Mouse (Mus musculus) stomach, postnatal 0 days (tissue): ENCODE results near the gene Wdr89. TPM values are rescaled to one million over a fixed set of nuclear protein-coding genes. Genes with fewer than 3 reads are reported as not detected.

ENCODE experiments used
- ATAC-seq: fragments of 200-750 bp; cut with Nextera tagmentation; 2 replicates; pipeline ENCODE4 v1.8.0; 2017; ENCODE audit not compliant: low FRiP score, low TSS enrichment
- DNase-seq: peaks from one replicate; pipeline ENCODE4 v3.0.0-alpha.2; 2016; ENCODE audit warnings: low spot score
- H3K27ac ChIP-seq: fragments of 300-500 bp; sonication (generic); replicated peaks from 2 replicates; pipeline ENCODE4 v1.5.1; 2014; ENCODE audit warnings: mild to moderate bottlenecking, control low read depth
- H3K27me3 ChIP-seq: fragments of 300-500 bp; sonication (generic); 2 replicates; pipeline ENCODE4 v1.6.1; 2014; ENCODE audit warnings: low read length; ENCODE audit not compliant: control insufficient read depth, insufficient read depth
- H3K36me3 ChIP-seq: fragments of 300-500 bp; sonication (generic); 2 replicates; pipeline ENCODE4 v1.6.1; 2014; ENCODE audit warnings: low read length, mixed read lengths; ENCODE audit not compliant: control insufficient read depth, insufficient read depth
- H3K4me1 ChIP-seq: fragments of 300-500 bp; sonication (generic); replicated peaks from 2 replicates; pipeline ENCODE4 v1.6.1; 2014; ENCODE audit warnings: antibody characterized with exemption; ENCODE audit not compliant: control insufficient read depth, insufficient read depth
- H3K4me2 ChIP-seq: fragments of 300-500 bp; sonication (generic); replicated peaks from 2 replicates; pipeline ENCODE4 v1.6.1; 2014; ENCODE audit warnings: low read depth, mild to moderate bottlenecking, control low read depth, moderate library complexity
- H3K4me3 ChIP-seq: fragments of 300-500 bp; sonication (generic); 2 replicates; pipeline ENCODE4 v1.5.1; 2014; ENCODE audit warnings: low read depth, low read length, control low read depth
- H3K9ac ChIP-seq: fragments of 300-500 bp; sonication (generic); 2 replicates; pipeline ENCODE4 v1.6.1; 2014; ENCODE audit warnings: mild to moderate bottlenecking, low read length, control low read depth, mixed read lengths
- H3K9me3 ChIP-seq: fragments of 300-500 bp; sonication (generic); 2 replicates; pipeline ENCODE4 v1.6.1; 2016; ENCODE audit warnings: low read length; ENCODE audit not compliant: control insufficient read depth
- CTCF ChIP-seq: IDR thresholded peaks from 2 replicates; pipeline ENCODE4 v1.5.1; 2016; ENCODE audit warnings: antibody characterized with exemption, low read depth, mild to moderate bottlenecking, moderate library complexity
- EP300 ChIP-seq: optimal IDR thresholded peaks from 2 replicates; pipeline ENCODE3; 2016; ENCODE audit warnings: antibody characterized with exemption
- WGBS: fragments of 180-500 bp; shearing (Covaris S2); extraction: QIAGEN DNeasy Blood & Tissue Kit; methylation state at CpG from one replicate; pipeline ENCODE4 v1.1.7; 2014; 5-methylcytosine and 5-hydroxymethylcytosine counted together
- polyA plus RNA-seq: library from polyadenylated mRNA; unstranded; fragments of >200 nt; fragmentation: Nextera tagmentation; extraction: Ambion mirVana; gene quantifications from 2 replicates; pipeline ENCODE4 v1.2.1, GENCODE M21; 2015

Gene Wdr89
- polyA plus RNA-seq, 1 experiment from 2014 or later, result 6.1 TPM

- no peak for TF ChIP-seq CTCF
- TF ChIP-seq EP300, result no peak
- H3K36me3 ChIP-seq, result no peaks in the 10 kb centered on the region
- WGBS, result 82% methylated on average over 2 of the region's 2 CpGs
- H3K27ac ChIP-seq, result no peak overlapping the region
- no peaks in the 10 kb centered on the region for H3K9me3 ChIP-seq
- DNase-seq (no peak), ATAC-seq (no peak)
- H3K4me1 ChIP-seq, result no peaks in the 10 kb centered on the region
- H3K27me3 ChIP-seq, result no peaks in the 10 kb centered on the region
- no peak overlapping the region for H3K4me2 ChIP-seq
- H3K4me3 ChIP-seq, result no peak overlapping the region
- H3K9ac ChIP-seq, result no peak overlapping the region
These were observed 19.6 kb downstream of the Wdr89 start for GRCm38 (mm10) chr12:75649706-75650093.

- H3K9ac ChIP-seq, result no peak overlapping the region
- no peaks in the 10 kb centered on the region for H3K27me3 ChIP-seq
- no peaks in the 10 kb centered on the region for H3K9me3 ChIP-seq
- no peaks in the 10 kb centered on the region for H3K4me1 ChIP-seq
- no peak for TF ChIP-seq EP300
- TF ChIP-seq CTCF, result no peak
- ATAC-seq (no peak), DNase-seq (no peak)
- no peak overlapping the region for H3K4me3 ChIP-seq
- 75% methylated on average over 12 of the region's 12 CpGs for WGBS
- no peak overlapping the region for H3K4me2 ChIP-seq
- H3K36me3 ChIP-seq, result no peaks in the 10 kb centered on the region
- no peak overlapping the region for H3K27ac ChIP-seq
These were observed 20.2 kb downstream of the Wdr89 start for GRCm38 (mm10) chr12:75649058-75649705.

- no peak overlapping the region for H3K9ac ChIP-seq
- H3K36me3 ChIP-seq, result no peaks in the 10 kb centered on the region
- H3K4me2 ChIP-seq, result no peak overlapping the region
- no peak for DNase-seq
- H3K27ac ChIP-seq, result no peak overlapping the region
- H3K4me3 ChIP-seq, result no peak overlapping the region
- TF ChIP-seq CTCF, result peak; percentile 38
- no peak for TF ChIP-seq EP300
- H3K4me1 ChIP-seq, result no peaks in the 10 kb centered on the region
- no peaks in the 10 kb centered on the region for H3K27me3 ChIP-seq
- ATAC-seq, result no peak
- 64% methylated on average over 12 of the region's 12 CpGs for WGBS
- no peaks in the 10 kb centered on the region for H3K9me3 ChIP-seq
These were observed 21.1 kb downstream of the Wdr89 start for GRCm38 (mm10) chr12:75648281-75648680.

GRCm38 (mm10) chr12:75647663-75648062, 21.7 kb downstream of the Wdr89 start:
- TF ChIP-seq EP300 (no peak), CTCF (peak; percentile 51)
- H3K27ac ChIP-seq, result no peak overlapping the region
- H3K4me3 ChIP-seq, result no peak overlapping the region
- H3K36me3 ChIP-seq, result no peaks in the 10 kb centered on the region
- ATAC-seq, result no peak
- no peaks in the 10 kb centered on the region for H3K4me1 ChIP-seq
- no peak overlapping the region for H3K9ac ChIP-seq
- no peaks in the 10 kb centered on the region for H3K27me3 ChIP-seq
- no peak for DNase-seq
- H3K9me3 ChIP-seq, result no peaks in the 10 kb centered on the region
- WGBS, result 84% methylated on average over 2 of the region's 2 CpGs
- H3K4me2 ChIP-seq, result no peak overlapping the region

- TF ChIP-seq CTCF, result peak; percentile 61
- no peak for TF ChIP-seq EP300
- Histone ChIP-seq H3K4me2 (no peak overlapping the region), H3K27me3 (no peaks in the 10 kb centered on the region), H3K4me1 (no peaks in the 10 kb centered on the region), H3K9ac (no peak overlapping the region), H3K4me3 (no peak overlapping the region), H3K27ac (no peak overlapping the region), H3K36me3 (no peaks in the 10 kb centered on the region), H3K9me3 (no peaks in the 10 kb centered on the region)
- 90% methylated on average over 1 of the region's 1 CpGs for WGBS
- DNase-seq, result no peak
- ATAC-seq, result no peak
These were observed 23.6 kb downstream of the Wdr89 start for GRCm38 (mm10) chr12:75645780-75646179.

- H3K27ac ChIP-seq, result no peak overlapping the region
- H3K4me2 ChIP-seq, result no peak overlapping the region
- TF ChIP-seq EP300, result no peak
- TF ChIP-seq CTCF, result peak; percentile 21; the same call in 1 of the 2 replicates
- ATAC-seq, result no peak
- H3K4me3 ChIP-seq, result no peak overlapping the region
- H3K4me1 ChIP-seq, result no peaks in the 10 kb centered on the region
- DNase-seq, result no peak
- H3K36me3 ChIP-seq, result no peaks in the 10 kb centered on the region
- no peak overlapping the region for H3K9ac ChIP-seq
- H3K27me3 ChIP-seq, result no peaks in the 10 kb centered on the region
- no peaks in the 10 kb centered on the region for H3K9me3 ChIP-seq
- WGBS, result 95% methylated on average over 1 of the region's 1 CpGs
These were observed 27.6 kb downstream of the Wdr89 start for GRCm38 (mm10) chr12:75641726-75642125.
